Mouse (Mus musculus): Measurements from ENCODE around the gene Vmn2r24. TPM values are rescaled to one million over a fixed set of nuclear protein-coding genes. Genes with fewer than 3 reads are reported as not detected.
"Not testable (repeated sequence)": the region's sequence is repeated elsewhere in the genome, so short reads cannot be mapped to it uniquely, and the experiment has no call there.

Vmn2r24 gene
- total RNA-seq (2014; fragmentation: Nextera tagmentation) (not detected in 2 replicates), total RNA-seq (2017) (under 0.01 and 0.11 TPM in 2 replicates), polyA plus RNA-seq (2012) (not detected in 2 replicates)

DNA sequence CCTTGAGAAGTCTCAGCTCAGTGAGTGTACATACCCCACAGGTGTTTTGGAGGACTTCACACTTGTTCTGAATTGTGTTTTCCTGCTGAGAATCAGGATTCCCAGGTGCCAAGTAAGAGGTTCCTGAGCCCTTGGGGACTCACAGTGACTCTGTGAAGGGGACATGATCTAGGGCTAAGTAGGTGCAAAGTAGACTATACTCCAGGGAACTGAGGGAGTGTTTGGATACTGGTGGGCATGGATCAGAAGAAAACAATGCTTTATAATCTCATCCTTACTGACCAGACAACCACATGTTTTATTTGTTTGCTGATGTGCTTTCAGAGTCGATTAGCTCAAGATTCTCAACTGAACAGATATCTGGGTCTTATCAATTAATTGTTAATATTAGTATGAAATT lies at the start of gene Vmn2r24:
Vmn2r24 (plus strand) TSS at position 301 of the 400 bp plus-strand sequence.
- no peak for ATAC-seq (ENCODE audit: extremely low read depth, insufficient number of reproducible peaks, low FRiP score, poor library complexity, severe bottlenecking)

DNA sequence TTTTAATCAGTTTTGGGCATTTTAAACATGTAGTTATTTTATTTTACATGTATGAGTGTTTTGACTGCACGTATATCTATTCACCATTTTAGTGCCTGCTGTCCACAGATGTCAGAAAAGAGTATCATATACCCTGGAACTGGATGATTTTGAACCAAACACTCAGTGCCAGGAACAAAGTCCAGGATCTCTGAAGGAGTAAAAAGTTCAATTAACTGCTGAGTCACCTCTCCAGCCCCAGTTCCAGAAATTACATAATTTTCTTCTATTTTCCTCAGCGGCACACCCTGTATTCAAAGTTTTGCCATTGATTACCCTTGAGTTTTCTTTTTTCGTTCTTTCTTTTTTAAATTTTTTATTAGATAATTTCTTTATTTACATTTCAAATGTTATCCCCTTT lies 8.6 kb upstream of the Vmn2r24 start:
- Histone ChIP-seq H3K36me3 (replicated peaks) (no peaks in the 10 kb centered on the region), H3K9me3 (replicated peaks) (no peaks in the 10 kb centered on the region), H3K4me3 (ENCODE audit: low read depth, low read length) (no peak overlapping the region), H3K27me3 (ENCODE audit: insufficient read depth, low read length) (no peaks in the 10 kb centered on the region), H3K4me1 (ENCODE audit: insufficient read depth, low read depth, low read length) (no peaks in the 10 kb centered on the region)
- DNase-seq (ENCODE audit: low spot score) (no peak), ATAC-seq (ENCODE audit: extremely low read depth, insufficient number of reproducible peaks, low FRiP score, poor library complexity, severe bottlenecking) (no peak)
- TF ChIP-seq CTCF (IDR thresholded peaks at IDR 0.05; ENCODE audit: low read depth, low read length) (no peak), TAL1 (conservative IDR thresholded peaks at IDR 0.05; ENCODE audit: low read depth, low read length) (no peak), GATA2 (IDR thresholded peaks at IDR 0.05; ENCODE audit: borderline replicate concordance, low read depth, low read length) (no peak), GATA1 (IDR thresholded peaks at IDR 0.05; ENCODE audit: borderline replicate concordance, low read length) (no peak), POLR2AphosphoS5 (IDR thresholded peaks at IDR 0.05; ENCODE audit: insufficient replicate concordance, low read depth, low read length) (no peak)

More for the DNA sequence above, at the start of gene Vmn2r24:
- Histone ChIP-seq H3K4me1 (ENCODE audit: insufficient read depth, low read depth, low read length) (no peaks in the 10 kb centered on the region), H3K27me3 (ENCODE audit: insufficient read depth, low read length) (no peaks in the 10 kb centered on the region), H3K9me3 (replicated peaks) (no peaks in the 10 kb centered on the region), H3K4me3 (ENCODE audit: low read depth, low read length) (no peak within 1 kb of the TSS), H3K36me3 (replicated peaks) (no peaks in the 10 kb centered on the region)
- no peak for DNase-seq (ENCODE audit: low spot score)
- TF ChIP-seq CTCF (IDR thresholded peaks at IDR 0.05; ENCODE audit: low read depth, low read length), result no peak
- no peak for TF ChIP-seq POLR2AphosphoS5 (IDR thresholded peaks at IDR 0.05; ENCODE audit: insufficient replicate concordance, low read depth, low read length)
- no peak for TF ChIP-seq TAL1 (conservative IDR thresholded peaks at IDR 0.05; ENCODE audit: low read depth, low read length)
- no peak for TF ChIP-seq GATA2 (IDR thresholded peaks at IDR 0.05; ENCODE audit: borderline replicate concordance, low read depth, low read length)
- TF ChIP-seq GATA1 (IDR thresholded peaks at IDR 0.05; ENCODE audit: borderline replicate concordance, low read length), result no peak

- ATAC-seq (ENCODE audit: extremely low read depth, insufficient number of reproducible peaks, low FRiP score, poor library complexity, severe bottlenecking) (peak; percentile 82), DNase-seq (ENCODE audit: low spot score) (no peak)
- H3K27me3 ChIP-seq (ENCODE audit: insufficient read depth, low read length), result no peaks in the 10 kb centered on the region
- H3K4me3 ChIP-seq (ENCODE audit: low read depth, low read length), result no peak overlapping the region
- TF ChIP-seq POLR2AphosphoS5 (IDR thresholded peaks at IDR 0.05; ENCODE audit: insufficient replicate concordance, low read depth, low read length) (no peak), TAL1 (conservative IDR thresholded peaks at IDR 0.05; ENCODE audit: low read depth, low read length) (no peak), GATA1 (IDR thresholded peaks at IDR 0.05; ENCODE audit: borderline replicate concordance, low read length) (no peak), GATA2 (IDR thresholded peaks at IDR 0.05; ENCODE audit: borderline replicate concordance, low read depth, low read length) (no peak), CTCF (IDR thresholded peaks at IDR 0.05; ENCODE audit: low read depth, low read length) (no peak)
- no peaks in the 10 kb centered on the region for H3K9me3 ChIP-seq (replicated peaks)
- H3K4me1 ChIP-seq (ENCODE audit: insufficient read depth, low read depth, low read length), result no peaks in the 10 kb centered on the region
- no peaks in the 10 kb centered on the region for H3K36me3 ChIP-seq (replicated peaks)
These were observed 6.2 kb downstream of the Vmn2r24 start for GRCm38 (mm10) chr6:123784857-123785256.

- ATAC-seq (ENCODE audit: extremely low read depth, insufficient number of reproducible peaks, low FRiP score, poor library complexity, severe bottlenecking), result peak; percentile 54; the same call in 1 of the 2 replicates
These were observed 15.1 kb downstream of the Vmn2r24 start for GRCm38 (mm10) chr6:123793746-123794145.

DNA sequence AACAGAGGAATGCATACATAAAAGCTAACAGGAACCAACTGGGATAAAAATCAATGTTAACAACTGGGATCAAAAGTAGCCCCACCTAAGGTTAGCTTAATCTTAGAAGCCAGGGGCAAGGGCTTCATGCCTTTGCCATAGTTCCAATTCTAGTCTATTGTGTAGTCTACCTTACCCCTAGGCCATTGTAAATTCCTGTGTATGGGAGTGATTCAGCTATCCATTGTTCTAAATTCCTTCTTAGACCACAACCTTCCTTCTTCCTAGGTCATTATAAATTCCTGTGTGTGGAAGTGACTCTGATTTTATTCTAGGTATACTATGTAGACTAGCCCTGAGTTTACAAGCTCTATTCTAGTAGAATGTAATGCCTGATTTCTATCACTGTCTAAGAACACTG lies 31.6 kb downstream of the Vmn2r24 start:
- not testable (repeated sequence) for H3K4me1 ChIP-seq (ENCODE audit: insufficient read depth, low read depth, low read length); ATAC-seq (ENCODE audit: extremely low read depth, insufficient number of reproducible peaks, low FRiP score, poor library complexity, severe bottlenecking); H3K36me3 ChIP-seq (replicated peaks); DNase-seq (ENCODE audit: low spot score); H3K4me3 ChIP-seq (ENCODE audit: low read depth, low read length); H3K9me3 ChIP-seq (replicated peaks); H3K27me3 ChIP-seq (ENCODE audit: insufficient read depth, low read length)

More at GRCm38 (mm10) chr6:123793746-123794145, 15.1 kb downstream of the Vmn2r24 start:
- Histone ChIP-seq H3K9me3 (replicated peaks) (no peaks in the 10 kb centered on the region), H3K4me3 (ENCODE audit: low read depth, low read length) (no peak overlapping the region), H3K4me1 (ENCODE audit: insufficient read depth, low read depth, low read length) (0 out of 2 replicates have a peak, but pooled peaks cover 3% of the 10 kb centered on the region), H3K27me3 (ENCODE audit: insufficient read depth, low read length) (peaks cover 4% of the 10 kb centered on the region; the same call in 1 of the 2 replicates), H3K36me3 (replicated peaks) (no peaks in the 10 kb centered on the region)
- DNase-seq (ENCODE audit: low spot score), result peak; percentile 3
- no peak for TF ChIP-seq POLR2AphosphoS5 (IDR thresholded peaks at IDR 0.05; ENCODE audit: insufficient replicate concordance, low read depth, low read length)
- TF ChIP-seq CTCF (IDR thresholded peaks at IDR 0.05; ENCODE audit: low read depth, low read length), result peak; percentile 50

DNA sequence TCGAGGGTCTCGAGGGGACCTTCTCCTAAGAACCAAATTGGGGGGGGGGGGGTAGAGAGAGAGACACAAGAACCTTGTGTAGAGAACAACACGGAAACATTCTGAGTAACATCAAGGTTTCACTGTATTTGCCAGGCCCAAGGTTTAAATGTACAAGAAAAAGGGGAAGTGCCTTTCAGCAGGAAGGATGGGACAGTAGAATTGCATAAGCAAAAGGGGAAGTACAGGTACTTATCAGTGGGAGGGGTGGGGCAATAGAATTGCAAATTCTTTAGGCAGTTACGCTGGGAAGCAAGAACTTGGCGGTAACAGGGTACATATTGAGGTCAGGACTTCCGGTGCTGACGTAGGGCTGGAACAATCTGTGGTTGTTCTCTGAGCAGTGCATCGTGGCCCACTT lies 41.3 kb downstream of the Vmn2r24 start:
- H3K36me3 ChIP-seq (replicated peaks), result no peaks in the 10 kb centered on the region
- H3K4me3 ChIP-seq (ENCODE audit: low read depth, low read length), result no peak overlapping the region
- no peaks in the 10 kb centered on the region for H3K27me3 ChIP-seq (ENCODE audit: insufficient read depth, low read length)
- TF ChIP-seq POLR2AphosphoS5 (IDR thresholded peaks at IDR 0.05; ENCODE audit: insufficient replicate concordance, low read depth, low read length) (no peak), CTCF (IDR thresholded peaks at IDR 0.05; ENCODE audit: low read depth, low read length) (no peak), GATA2 (IDR thresholded peaks at IDR 0.05; ENCODE audit: borderline replicate concordance, low read depth, low read length) (no peak)
- peaks cover 12% of the 10 kb centered on the region for H3K9me3 ChIP-seq (replicated peaks)
- no peaks in the 10 kb centered on the region for H3K4me1 ChIP-seq (ENCODE audit: insufficient read depth, low read depth, low read length)
- ATAC-seq (ENCODE audit: extremely low read depth, insufficient number of reproducible peaks, low FRiP score, poor library complexity, severe bottlenecking) (no peak), DNase-seq (ENCODE audit: low spot score) (no peak)

GRCm38 (mm10) chr6:123853363-123853762 lies 74.7 kb downstream of the Vmn2r24 start, which contains the start of gene Vmn2r25:
Gene Vmn2r25 (minus strand): TSS chr6:123853463.
- ATAC-seq (ENCODE audit: extremely low read depth, insufficient number of reproducible peaks, low FRiP score, poor library complexity, severe bottlenecking); H3K27me3 ChIP-seq (ENCODE audit: insufficient read depth, low read length); H3K36me3 ChIP-seq (replicated peaks); DNase-seq (ENCODE audit: low spot score); H3K4me3 ChIP-seq (ENCODE audit: low read depth, low read length); H3K4me1 ChIP-seq (ENCODE audit: insufficient read depth, low read depth, low read length); H3K9me3 ChIP-seq (replicated peaks): not testable (repeated sequence)

Other genes with a start within 250 kb of the Vmn2r24 start
- not detected in 2 replicates for gene Vmn2r21, start 245.5 kb upstream of the Vmn2r24 start, total RNA-seq (2014; fragmentation: Nextera tagmentation)
- not detected in 2 replicates for gene Vmn2r21, start 245.5 kb upstream of the Vmn2r24 start, total RNA-seq (2017)
- gene Vmn2r21, start 245.5 kb upstream of the Vmn2r24 start, polyA plus RNA-seq (2012), result not detected in 2 replicates
- gene Vmn2r22, start 128.2 kb upstream of the Vmn2r24 start, total RNA-seq (2014; fragmentation: Nextera tagmentation), result not detected in 2 replicates
- 0.05 TPM in 1 of 2 replicates, not detected in the other for gene Vmn2r22, start 128.2 kb upstream of the Vmn2r24 start, total RNA-seq (2017)
- not detected in 2 replicates for gene Vmn2r22, start 128.2 kb upstream of the Vmn2r24 start, polyA plus RNA-seq (2012)
- not detected in 2 replicates for gene Vmn2r23, start 76.2 kb upstream of the Vmn2r24 start, total RNA-seq (2014; fragmentation: Nextera tagmentation)
- 0.12 and 0.16 TPM in 2 replicates for gene Vmn2r23, start 76.2 kb upstream of the Vmn2r24 start, total RNA-seq (2017)
- gene Vmn2r23, start 76.2 kb upstream of the Vmn2r24 start, polyA plus RNA-seq (2012), result not detected in 2 replicates
- gene Vmn2r25, start 74.6 kb downstream of the Vmn2r24 start, total RNA-seq (2014; fragmentation: Nextera tagmentation), result not detected in 2 replicates
- gene Vmn2r25, start 74.6 kb downstream of the Vmn2r24 start, total RNA-seq (2017), result 0.38 and 0.58 TPM in 2 replicates
- gene Vmn2r25, start 74.6 kb downstream of the Vmn2r24 start, polyA plus RNA-seq (2012), result not detected in 2 replicates
- not detected in 2 replicates for gene Vmn2r26, start 245.7 kb downstream of the Vmn2r24 start, total RNA-seq (2014; fragmentation: Nextera tagmentation)
- gene Vmn2r26, start 245.7 kb downstream of the Vmn2r24 start, total RNA-seq (2017), result 0.11 and 0.12 TPM in 2 replicates
- not detected in 2 replicates for gene Vmn2r26, start 245.7 kb downstream of the Vmn2r24 start, polyA plus RNA-seq (2012)